Mouse (Mus musculus) heart, postnatal 0 days (tissue): ENCODE measurements around the gene Prr36. TPM values are rescaled to one million over a fixed set of nuclear protein-coding genes. Genes with fewer than 3 reads are reported as not detected.

Source experiments
- ATAC-seq: fragments of 200-750 bp; cut with Nextera tagmentation; 2 replicates; pipeline ENCODE4 v1.8.0; 2017; ENCODE audit warnings: low read depth, moderate number of reproducible peaks, moderate library complexity; ENCODE audit not compliant: insufficient read depth
- DNase-seq: peaks from one replicate; pipeline ENCODE4 v3.0.0-alpha.2; 2016; ENCODE audit warnings: low spot score
- H3K27ac ChIP-seq: fragments of 300-500 bp; sonication (generic); 2 replicates; pipeline ENCODE4 v1.5.1; 2014; ENCODE audit warnings: low read depth, mild to moderate bottlenecking
- H3K27me3 ChIP-seq: fragments of 300-500 bp; sonication (generic); 2 replicates; pipeline ENCODE4 v1.6.1; 2014; ENCODE audit warnings: low read length, mixed read lengths; ENCODE audit not compliant: control insufficient read depth, insufficient read depth
- H3K36me3 ChIP-seq: fragments of 300-500 bp; sonication (generic); replicated peaks from 2 replicates; pipeline ENCODE4 v1.6.1; 2014; ENCODE audit warnings: low read length, mixed read lengths; ENCODE audit not compliant: control insufficient read depth, insufficient read depth
- H3K4me1 ChIP-seq: fragments of 300-500 bp; sonication (generic); 2 replicates; pipeline ENCODE4 v1.6.1; 2014; ENCODE audit warnings: antibody characterized with exemption; ENCODE audit not compliant: control insufficient read depth, insufficient read depth
- H3K4me2 ChIP-seq: fragments of 300-500 bp; sonication (generic); 2 replicates; pipeline ENCODE4 v1.6.1; 2014; ENCODE audit warnings: low read depth, mild to moderate bottlenecking, low read length, moderate library complexity
- H3K4me3 ChIP-seq: fragments of 300-500 bp; sonication (generic); 2 replicates; pipeline ENCODE4 v1.5.1; 2014; ENCODE audit warnings: low read depth, low read length
- H3K9ac ChIP-seq: fragments of 300-500 bp; sonication (generic); replicated peaks from 2 replicates; pipeline ENCODE4 v1.6.1; 2014; ENCODE audit warnings: low read depth, low read length, mixed read lengths
- H3K9me3 ChIP-seq: fragments of 300-500 bp; sonication (generic); replicated peaks from 2 replicates; pipeline ENCODE4 v1.6.1; 2016; ENCODE audit warnings: low read length; ENCODE audit not compliant: control insufficient read depth
- CTCF ChIP-seq: IDR thresholded peaks from 2 replicates; pipeline ENCODE4 v1.5.1; 2016; ENCODE audit warnings: antibody characterized with exemption, control low read depth, low read depth
- EP300 ChIP-seq: IDR thresholded peaks from 2 replicates; pipeline ENCODE4 v1.6.1; 2016; ENCODE audit warnings: antibody characterized with exemption, low read depth
- WGBS: fragments of 180-500 bp; shearing (Covaris S2); extraction: QIAGEN DNeasy Blood & Tissue Kit; methylation state at CpG from one replicate; pipeline ENCODE4 v1.1.7; 2014; 5-methylcytosine and 5-hydroxymethylcytosine counted together
- polyA plus RNA-seq: library from polyadenylated mRNA; unstranded; fragments of >200 nt; fragmentation: Nextera tagmentation; extraction: Ambion mirVana; gene quantifications from 2 replicates; pipeline ENCODE4 v1.2.1, GENCODE M21; 2015
- total RNA-seq: library from RNA; depleted of rRNA; stranded (reverse); fragments of >200 nt; gene quantifications from 2 replicates; pipeline ENCODE4 v1.2.3, GENCODE M21; 2014; ENCODE audit warnings: low replicate concordance

Gene Prr36
- total and polyA plus RNA-seq, 2 experiments from 2014 or later: 0.04 TPM; not detected in 1

GRCm38 (mm10) chr8:4226323-4226722 lies 9.1 kb upstream of the Prr36 start:
- Histone ChIP-seq H3K4me2 (peak overlapping the region; percentile 45), H3K27ac (no peak overlapping the region), H3K4me1 (0 out of 2 replicates have a peak, but pooled peaks cover 5% of the 10 kb centered on the region), H3K4me3 (peak overlapping the region; percentile 19; the same call in 1 of the 2 replicates), H3K9ac (no peak overlapping the region), H3K9me3 (no peaks in the 10 kb centered on the region), H3K27me3 (peaks cover 29% of the 10 kb centered on the region), H3K36me3 (no peaks in the 10 kb centered on the region)
- no peak for TF ChIP-seq CTCF
- no peak for TF ChIP-seq EP300
- 17% methylated on average over 4 of the region's 4 CpGs for WGBS
- ATAC-seq (no peak), DNase-seq (no peak)

GRCm38 (mm10) chr8:4222059-4222458 lies 4.8 kb upstream of the Prr36 start:
- TF ChIP-seq CTCF (no peak), EP300 (no peak)
- Histone ChIP-seq H3K36me3 (no peaks in the 10 kb centered on the region), H3K27ac (no peak overlapping the region), H3K27me3 (peaks cover 27% of the 10 kb centered on the region), H3K4me3 (no peak overlapping the region), H3K9me3 (no peaks in the 10 kb centered on the region), H3K9ac (no peak overlapping the region), H3K4me2 (no peak overlapping the region), H3K4me1 (peaks cover 7% of the 10 kb centered on the region)
- no peak for DNase-seq
- ATAC-seq: no peak

GRCm38 (mm10) chr8:4219617-4220016 lies 2.4 kb upstream of the Prr36 start:
- DNase-seq (no peak), ATAC-seq (no peak)
- H3K4me3 ChIP-seq: no peak overlapping the region
- no peak overlapping the region for H3K27ac ChIP-seq
- no peak for TF ChIP-seq CTCF
- no peak for TF ChIP-seq EP300
- WGBS: 82% methylated on average over 3 of the region's 3 CpGs
- H3K9ac ChIP-seq: no peak overlapping the region
- H3K9me3 ChIP-seq: no peaks in the 10 kb centered on the region
- no peaks in the 10 kb centered on the region for H3K36me3 ChIP-seq
- H3K4me2 ChIP-seq: no peak overlapping the region
- peaks cover 38% of the 10 kb centered on the region for H3K27me3 ChIP-seq
- peaks cover 8% of the 10 kb centered on the region for H3K4me1 ChIP-seq

- WGBS: 15% methylated on average over 18 of the region's 18 CpGs
- Histone ChIP-seq H3K4me3 (peak overlapping the region; percentile 53), H3K27ac (no peak overlapping the region)
Measured at GRCm38 (mm10) chr8:4216296-4216695, 963 bp downstream of the Prr36 start.

GRCm38 (mm10) chr8:4214006-4214980 lies 3.0 kb downstream of the Prr36 start:
- no peak overlapping the region for H3K9ac ChIP-seq
- no peaks in the 10 kb centered on the region for H3K36me3 ChIP-seq
- WGBS: 9% methylated on average over 33 of the region's 33 CpGs
- peak overlapping the region; percentile 57 for H3K4me2 ChIP-seq
- peak; percentile 31; the same call in 1 of the 2 replicates for ATAC-seq
- peak overlapping the region; percentile 41 for H3K4me3 ChIP-seq
- TF ChIP-seq CTCF (no peak), EP300 (no peak)
- no peaks in the 10 kb centered on the region for H3K9me3 ChIP-seq
- H3K4me1 ChIP-seq: peaks cover 22% of the 10 kb centered on the region
- DNase-seq: no peak
- H3K27ac ChIP-seq: no peak overlapping the region
- peaks cover 57% of the 10 kb centered on the region for H3K27me3 ChIP-seq

More at GRCm38 (mm10) chr8:4216296-4216695, 963 bp downstream of the Prr36 start:
- H3K9ac ChIP-seq: no peak overlapping the region
- no peaks in the 10 kb centered on the region for H3K9me3 ChIP-seq
- peaks cover 57% of the 10 kb centered on the region for H3K27me3 ChIP-seq
- peak overlapping the region; percentile 75; the same call in 1 of the 2 replicates for H3K4me2 ChIP-seq
- no peak for TF ChIP-seq CTCF
- DNase-seq (no peak), ATAC-seq (no peak)
- H3K4me1 ChIP-seq: peaks cover 22% of the 10 kb centered on the region
- H3K36me3 ChIP-seq: no peaks in the 10 kb centered on the region
